Mouse (Mus musculus): ENCODE data around the gene Lrp1.

Lrp1 gene

DNA sequence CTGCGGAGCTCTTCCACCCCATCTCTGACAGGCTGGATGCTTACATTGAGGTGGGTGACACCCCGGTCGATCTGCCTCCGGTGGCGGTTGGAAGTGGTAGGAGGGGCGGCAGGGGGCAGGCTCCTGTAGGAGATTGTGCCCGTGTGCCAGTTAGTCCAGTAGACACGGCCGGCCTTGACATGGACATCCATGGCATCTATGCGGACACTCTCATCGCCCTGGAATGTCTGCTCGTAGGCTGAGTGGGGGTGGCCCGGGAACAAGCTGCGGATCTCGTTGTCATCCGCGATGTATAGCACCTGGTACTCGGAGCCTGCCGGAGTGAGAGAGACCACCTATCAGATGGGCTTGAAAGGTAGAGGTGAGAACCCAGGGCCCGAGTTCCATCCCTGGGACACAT lies 76.6 kb downstream of the Lrp1 start:
- no peak for DNase-seq

DNA sequence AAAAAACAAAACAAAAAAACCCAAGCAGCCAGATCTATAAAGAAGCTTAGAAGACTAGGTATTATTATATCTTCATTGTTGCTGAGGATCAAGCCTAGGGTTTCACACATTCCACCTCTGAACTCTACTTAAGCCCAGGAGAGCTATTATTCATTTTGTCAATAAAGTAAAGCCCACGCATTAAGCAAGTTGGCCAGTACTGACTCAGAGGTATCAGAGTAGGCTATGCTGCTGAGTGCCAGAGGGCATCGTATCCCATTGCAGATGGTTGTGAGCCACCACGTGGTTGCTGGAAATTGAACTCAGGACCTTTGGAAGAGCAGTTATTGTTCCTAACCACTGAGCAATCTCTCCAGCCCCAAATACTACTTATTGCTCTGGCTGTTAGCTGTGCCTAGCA lies 77.0 kb downstream of the Lrp1 start:
- no peak for DNase-seq

DNA sequence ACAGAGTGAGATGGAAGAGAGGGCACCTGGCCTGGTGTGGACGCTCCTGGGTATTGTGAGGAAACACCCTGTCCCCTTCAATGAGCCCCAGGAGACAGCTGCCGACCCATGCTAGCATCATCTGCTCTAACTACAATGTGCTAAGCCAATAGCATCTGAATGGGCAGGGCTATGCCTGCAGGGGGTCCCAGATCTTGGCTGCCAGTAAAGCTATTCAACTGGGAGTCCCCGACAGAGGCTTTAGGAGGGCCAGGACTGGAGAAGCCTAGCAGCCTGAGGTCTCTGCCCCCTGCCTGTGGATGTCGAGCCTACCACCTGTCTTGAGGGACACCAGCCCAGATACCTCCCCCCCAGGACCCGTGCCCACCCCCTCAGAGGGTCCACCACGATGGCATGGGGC lies 78.2 kb downstream of the Lrp1 start:
- no peak for DNase-seq

DNA sequence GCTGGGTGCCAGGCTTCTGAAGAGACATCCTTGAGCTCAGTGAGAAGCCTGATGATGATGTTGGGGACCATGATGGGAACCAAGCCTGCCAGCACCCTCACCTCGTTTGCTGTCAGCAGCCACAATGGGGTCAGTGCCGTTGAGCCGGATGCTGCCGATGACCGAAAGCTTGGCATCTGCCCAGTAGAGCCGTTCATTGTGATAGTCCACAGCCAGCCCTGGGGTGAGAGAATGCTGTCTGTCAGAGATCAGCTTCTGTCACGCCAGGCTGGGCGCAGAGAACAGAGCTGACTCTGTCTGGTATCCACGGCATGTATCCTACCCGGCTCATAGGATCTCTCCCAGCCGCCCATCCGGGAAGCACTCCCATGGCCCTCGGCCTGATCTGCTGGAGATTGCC lies 78.9 kb downstream of the Lrp1 start:
- DNase-seq, result peak; percentile 49

DNA sequence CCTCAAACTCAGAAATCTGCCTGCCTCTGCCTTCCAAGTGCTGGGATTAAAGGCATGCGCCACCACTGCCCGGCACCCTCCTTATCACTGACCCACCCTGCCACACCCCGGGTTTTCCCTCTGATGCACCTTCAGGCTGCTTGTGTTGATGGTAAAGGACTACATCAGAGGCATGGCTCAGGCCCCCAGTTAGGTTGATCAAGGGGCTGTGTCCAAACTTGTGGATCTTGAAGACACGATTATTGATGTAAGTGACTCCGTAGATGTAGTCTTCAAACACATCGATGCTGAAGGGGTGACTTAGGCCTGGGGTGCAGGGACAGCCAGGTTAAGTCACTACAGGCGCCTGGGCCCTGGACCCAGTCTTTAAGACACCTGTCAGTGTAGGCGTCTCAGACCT lies 79.4 kb downstream of the Lrp1 start:
- no peak for DNase-seq

DNA sequence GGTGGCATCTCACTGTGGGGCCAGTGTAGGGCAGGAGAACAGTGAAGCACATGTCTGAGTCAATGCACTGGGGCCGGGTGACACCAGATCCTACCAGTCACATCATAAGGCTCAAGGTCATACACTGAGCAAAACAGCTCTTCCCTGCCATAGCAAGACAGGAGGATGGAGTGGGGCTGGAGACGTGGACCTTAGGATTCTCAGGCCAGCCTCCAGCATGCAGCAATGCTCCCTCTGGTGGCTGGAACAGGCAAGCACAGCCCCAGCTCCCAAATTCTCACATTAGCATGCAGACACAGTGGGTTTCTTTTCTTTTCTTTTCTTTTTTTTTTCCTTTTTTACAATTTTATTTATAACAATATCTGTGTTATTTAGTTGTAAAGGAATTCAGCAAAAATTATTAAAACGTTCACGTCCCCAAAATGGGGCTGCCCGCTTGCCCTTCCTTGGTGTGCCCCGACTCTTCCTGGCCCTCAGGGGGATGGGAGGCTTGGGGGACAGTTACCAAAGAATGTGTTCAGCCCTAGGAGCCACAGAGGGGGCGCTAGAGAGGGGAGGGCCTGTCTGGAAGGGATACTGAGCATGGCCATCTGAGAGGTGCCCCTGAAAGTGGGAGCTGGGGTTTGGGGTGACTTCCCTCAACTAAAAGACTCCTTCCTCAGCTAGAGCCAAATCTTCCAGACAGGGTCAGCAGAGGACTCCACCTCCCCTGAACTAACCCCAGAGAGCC lies 82.9 kb downstream of the Lrp1 start:
- peak; percentile 82 for DNase-seq

DNA sequence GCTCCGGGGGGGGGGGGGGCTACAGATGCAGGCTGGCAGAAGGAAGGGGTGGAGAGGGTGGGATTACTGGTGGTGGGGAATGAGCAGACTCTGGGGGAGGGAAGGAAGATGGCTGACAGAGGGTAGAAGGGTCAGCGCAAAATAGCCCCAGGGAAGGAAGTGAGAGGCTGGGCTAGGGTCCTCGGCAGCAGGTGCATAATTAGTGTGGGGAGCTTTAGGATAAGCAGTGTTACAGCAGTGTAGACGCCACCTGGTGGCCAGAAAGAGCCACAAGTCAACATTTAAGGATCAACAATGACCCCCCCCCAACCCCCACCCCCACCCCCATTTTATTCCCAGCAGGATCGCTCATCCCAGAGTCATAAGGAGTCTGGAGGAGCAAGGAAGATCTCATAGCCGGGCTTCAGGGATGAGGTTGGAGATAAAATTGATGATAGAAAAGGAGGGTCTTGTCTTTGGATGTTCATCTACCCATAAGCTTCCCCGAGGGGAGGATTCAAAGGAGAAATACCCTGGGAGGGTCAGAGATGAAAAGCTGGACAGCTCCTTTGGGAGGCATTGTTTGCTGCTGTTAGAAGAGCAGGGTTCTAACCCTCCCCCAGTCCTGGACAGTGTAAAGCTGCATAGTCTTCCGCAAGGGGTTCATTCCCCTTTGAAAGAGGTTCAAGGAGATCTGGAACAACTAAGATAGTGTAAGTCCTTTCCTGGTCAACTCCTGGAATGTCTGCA lies 84.2 kb downstream of the Lrp1 start:
- DNase-seq, result no peak

DNA sequence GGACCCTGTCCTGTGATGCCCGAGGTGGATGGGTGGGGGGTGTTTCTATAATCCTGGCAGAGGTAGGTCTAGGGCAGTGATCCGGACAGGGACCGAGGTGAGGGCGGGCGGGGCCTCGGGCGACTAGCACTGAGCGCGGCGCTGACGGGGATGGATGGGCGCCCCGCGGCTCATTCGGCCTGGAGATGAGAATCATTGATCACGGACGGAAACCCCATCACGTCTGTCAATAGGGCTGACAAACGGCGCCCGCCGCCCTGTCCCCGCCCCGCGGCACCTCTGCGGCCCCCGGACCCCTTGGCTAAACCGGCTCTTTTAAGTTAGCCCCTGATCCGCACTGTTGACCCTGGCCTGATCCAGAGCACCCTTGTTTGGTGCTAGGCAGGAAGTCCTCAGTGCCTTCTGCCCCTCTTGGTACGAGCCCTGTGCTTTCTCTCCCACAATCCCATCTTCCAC lies 86.0 kb downstream of the Lrp1 start:
- DNase-seq, result no peak

DNA sequence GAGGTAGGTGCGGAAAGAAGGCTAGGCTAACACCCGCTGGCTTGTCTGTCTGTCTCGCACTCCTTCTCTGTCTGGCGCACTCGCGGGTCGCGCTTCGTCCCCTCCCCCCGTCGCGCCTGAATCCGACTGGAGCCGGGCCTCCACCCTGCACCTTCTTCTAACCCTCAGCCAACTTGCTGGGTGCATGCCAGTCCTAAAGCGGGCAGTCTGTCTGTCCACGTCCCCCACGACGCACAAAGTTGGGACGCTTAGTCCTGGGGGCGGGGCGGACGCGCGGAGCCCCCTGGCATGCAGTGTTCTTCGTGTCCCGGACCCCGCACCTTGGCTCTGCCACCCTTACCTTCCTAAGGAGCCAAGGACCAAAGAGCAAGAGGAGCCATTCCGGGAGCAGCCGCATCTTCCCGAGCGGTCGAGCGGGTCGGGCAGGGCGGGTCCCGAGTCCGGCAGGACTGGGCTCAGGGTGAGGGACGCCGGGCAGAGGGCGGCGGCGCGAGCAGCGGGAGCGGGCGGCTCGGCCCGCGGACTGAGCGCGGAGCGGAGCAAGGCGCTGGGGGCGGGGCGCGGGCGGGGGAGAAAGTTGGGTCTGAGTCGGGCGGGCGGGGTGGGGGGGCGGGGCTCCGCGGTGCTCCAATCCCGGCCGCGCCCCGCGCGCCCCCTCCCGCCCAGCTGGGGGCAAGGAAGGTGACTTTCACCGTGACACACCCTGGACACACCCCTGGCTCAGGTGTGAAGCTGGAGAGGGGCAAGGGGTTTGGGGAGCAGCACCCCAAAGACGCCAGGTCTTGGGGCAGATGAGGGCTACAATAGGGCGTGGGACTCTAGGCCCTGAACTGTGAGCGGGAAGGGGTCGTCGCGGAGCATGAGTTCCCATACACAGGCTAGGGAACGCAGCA lies 86.7 kb downstream of the Lrp1 start, which contains the start of gene Nxph4:
Gene Nxph4 (minus strand): TSS at position 524 of the 893 bp plus-strand sequence.
- DNase-seq, result no peak

DNA sequence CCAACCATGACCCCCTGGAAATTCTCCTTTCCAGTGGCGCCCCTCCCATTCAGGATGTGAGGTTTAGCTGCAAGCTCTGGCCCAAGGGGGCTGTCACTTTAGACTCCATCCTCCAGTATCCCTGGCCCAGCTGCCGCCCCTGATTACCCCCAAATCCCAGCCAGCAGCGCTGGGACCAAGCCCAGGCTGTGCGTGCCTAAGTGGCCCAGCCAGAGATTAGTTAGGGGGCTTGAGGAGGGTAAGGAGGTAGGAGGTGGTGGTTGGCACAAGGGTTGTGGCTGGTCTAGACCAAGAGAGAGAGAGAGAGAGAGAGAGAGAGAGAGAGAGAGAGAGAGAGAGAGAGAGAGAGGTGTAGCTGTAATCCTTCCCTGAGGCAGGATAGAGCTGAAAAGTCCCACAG lies 89.4 kb downstream of the Lrp1 start:
- no peak for DNase-seq

DNA sequence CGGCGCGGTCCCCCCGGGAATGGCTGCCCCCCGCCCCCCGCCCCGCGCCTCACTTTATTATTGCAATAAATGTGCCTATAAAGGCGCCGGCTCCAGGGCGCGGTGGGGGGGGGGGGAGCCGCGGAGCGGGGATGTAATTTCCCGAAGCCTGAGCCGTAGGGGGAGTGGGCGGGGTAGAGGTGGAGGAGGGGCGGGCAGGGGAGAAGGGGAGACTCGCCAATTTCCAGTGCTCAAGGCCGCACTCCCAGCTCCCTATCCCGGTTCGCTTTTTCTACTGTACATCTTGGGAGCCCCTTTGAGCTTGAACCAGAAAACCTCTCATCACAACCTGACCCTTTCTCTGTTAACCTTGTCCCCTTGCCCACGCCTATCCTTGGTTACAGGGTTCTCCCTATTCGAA lies 90.0 kb downstream of the Lrp1 start:
- no peak for DNase-seq

DNA sequence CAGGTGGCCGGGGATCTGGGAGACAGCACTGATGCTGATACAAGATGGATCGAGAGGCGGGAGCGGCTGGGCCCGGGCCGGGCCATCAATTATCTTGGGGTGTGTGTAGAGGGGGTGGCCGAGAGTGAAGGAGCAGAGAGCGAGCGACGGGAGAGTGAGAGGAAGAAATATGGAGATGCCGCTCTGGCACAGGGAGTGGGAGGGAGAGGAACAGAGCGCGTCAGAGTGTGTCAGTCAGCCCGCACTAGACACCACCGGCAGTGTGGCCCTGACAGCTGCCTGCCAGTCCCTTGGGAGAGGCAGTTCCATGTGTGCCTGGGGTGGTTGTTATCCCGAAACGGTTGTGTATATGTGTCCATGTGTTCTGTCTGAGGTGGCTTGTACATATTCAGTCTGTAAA lies 93.5 kb downstream of the Lrp1 start:
- no peak for DNase-seq

DNA sequence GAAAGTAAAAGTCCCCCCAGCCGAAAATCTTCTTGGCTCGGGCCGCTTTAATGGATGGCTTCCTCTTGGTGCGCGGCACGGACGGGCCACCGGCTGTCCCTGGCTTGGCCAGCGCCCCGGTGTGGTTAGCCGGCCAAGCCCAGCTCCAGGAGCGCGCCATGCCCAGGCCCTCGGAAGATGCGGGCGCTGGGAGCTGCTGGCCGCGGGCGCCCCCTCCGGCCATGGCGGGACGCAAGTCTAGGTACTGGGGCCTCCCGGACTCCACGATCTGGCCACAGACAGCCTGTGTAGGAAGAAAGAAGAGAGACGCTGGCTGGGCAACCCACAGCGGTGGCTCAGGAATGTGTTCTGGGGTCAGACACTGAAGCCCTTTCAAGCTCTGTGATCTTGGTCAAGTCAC lies 94.3 kb downstream of the Lrp1 start:
- DNase-seq, result no peak

DNA sequence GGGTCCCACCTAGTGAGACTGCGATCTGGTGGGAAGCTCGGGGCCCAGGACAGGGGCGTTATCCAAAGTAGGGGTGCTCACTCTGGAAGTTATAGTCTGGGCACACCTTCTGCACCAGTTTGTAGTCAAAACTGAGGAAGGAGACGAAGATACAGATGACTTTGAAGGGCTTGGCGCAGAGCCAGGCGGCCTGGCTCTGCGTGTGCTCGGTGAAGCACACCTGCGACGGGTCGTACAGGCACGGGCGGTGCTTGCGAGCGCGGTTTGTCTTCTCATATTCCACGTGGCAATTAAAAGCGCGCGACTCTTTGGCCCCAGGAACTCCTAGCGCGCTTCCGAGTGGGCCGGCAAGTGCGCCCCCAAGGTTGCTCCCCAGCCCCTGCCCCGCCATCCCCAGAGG lies 94.9 kb downstream of the Lrp1 start:
- no peak for DNase-seq

DNA sequence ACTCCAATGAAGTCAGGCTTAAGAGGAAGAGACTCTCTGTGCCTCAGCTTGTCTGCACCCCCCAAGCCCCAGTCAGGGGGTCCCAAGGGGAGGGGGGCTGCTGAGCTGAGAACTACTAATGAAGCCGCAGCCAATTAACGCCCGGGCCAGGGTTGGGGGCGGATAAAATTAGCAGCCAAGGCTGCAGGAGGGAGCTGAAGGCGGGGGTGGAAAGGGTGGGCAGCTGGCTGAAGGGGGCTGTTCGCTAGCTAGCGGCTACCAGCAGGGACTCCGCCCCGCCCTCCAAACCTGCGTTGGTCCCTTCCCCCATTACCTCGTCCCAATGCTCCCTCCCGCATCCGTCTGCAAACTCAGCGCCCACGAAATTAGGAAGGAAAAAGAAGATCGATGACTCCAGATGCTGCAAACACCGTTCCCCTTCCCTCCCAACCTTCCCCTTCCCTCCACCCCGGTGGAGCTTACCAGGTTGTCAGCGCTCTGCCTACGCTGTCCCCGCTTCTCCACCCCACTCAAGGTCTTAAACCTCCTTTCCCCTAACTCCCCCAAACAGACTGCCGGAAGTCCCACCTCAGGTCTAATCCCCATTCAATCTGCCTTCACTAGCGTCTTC lies 96.2 kb downstream of the Lrp1 start:
- no peak for DNase-seq

DNA sequence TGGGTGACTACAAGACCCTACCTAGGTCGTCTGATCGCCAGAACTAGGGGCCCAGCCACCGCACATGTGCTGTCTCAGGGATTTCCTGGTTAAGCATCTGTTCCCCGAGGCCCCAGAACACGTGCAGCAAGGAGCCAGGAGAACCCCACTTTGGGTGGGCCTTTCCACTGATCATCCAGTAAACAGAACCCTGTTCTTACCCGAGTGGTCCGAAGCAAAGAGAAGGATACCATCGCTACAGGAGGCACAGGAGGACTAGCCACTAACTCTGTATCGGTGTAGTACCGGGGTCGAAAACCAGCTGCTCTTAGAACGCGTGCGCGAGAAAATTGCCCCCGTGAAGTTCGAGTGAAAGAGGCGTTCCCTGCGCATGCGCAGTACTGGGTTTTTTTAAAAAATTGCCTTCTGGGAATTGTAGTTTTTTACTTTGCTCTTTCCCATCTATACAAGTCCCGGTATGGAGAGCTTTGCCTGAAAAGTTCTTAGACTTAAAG lies 98.8 kb downstream of the Lrp1 start, which contains the start of gene Shmt2:
Gene Shmt2 (minus strand): TSS at position 357 of the 494 bp plus-strand sequence.
- DNase-seq, result peak; percentile 87

DNA sequence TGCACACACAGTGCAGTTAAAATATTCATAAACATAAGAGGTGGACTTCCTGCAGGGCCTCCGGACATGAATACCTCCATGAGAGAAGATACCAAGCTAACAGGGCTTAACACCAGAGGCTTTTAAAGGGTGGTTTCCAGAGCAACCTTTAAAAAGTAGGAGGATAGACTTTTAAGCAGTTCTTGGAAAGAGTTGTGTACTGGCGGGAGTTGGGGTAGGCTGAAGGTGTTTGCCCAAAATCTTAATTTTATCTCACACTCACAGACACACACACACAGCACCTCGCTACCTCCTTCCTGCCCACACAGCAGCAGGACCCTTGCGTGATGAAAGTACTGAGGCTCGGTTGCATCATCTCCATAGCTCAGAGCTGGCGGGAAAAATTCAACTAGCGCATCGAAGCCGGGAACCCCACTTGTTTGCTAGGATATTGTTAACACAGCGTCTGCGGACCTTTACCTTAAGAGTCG lies 99.3 kb downstream of the Lrp1 start:
- DNase-seq, result no peak

DNA sequence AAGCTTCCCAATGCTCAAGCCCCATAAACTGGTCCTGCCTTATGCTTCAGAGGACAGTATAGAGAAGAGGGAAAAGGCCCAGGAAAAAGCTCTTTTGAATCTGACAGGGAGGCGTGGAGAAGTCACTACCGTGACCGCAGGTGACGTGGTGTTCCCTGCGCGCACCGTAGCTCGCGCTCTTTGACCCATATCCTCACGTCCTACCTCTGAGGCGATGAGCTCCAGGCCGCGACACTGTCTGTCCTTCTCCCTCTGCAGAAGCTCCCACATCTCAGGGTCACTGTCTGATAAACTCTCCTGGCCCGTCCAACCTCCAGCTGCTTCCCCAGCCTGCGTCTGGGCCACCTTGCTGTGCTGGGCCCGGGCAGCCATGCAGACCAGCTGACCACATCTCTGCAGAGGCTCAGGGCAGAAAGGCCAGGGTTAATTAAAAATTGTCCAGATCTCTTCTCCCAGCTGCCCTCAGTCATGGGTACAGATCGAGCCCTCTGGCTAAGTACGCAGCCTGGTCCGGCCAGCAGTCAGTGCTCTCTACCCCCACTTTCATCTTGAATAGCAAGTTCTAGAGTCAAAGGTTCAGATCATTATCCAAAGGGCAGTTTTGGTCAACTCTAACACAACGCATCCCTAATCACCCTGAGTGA lies 100.1 kb downstream of the Lrp1 start:
- DNase-seq, result no peak

DNA sequence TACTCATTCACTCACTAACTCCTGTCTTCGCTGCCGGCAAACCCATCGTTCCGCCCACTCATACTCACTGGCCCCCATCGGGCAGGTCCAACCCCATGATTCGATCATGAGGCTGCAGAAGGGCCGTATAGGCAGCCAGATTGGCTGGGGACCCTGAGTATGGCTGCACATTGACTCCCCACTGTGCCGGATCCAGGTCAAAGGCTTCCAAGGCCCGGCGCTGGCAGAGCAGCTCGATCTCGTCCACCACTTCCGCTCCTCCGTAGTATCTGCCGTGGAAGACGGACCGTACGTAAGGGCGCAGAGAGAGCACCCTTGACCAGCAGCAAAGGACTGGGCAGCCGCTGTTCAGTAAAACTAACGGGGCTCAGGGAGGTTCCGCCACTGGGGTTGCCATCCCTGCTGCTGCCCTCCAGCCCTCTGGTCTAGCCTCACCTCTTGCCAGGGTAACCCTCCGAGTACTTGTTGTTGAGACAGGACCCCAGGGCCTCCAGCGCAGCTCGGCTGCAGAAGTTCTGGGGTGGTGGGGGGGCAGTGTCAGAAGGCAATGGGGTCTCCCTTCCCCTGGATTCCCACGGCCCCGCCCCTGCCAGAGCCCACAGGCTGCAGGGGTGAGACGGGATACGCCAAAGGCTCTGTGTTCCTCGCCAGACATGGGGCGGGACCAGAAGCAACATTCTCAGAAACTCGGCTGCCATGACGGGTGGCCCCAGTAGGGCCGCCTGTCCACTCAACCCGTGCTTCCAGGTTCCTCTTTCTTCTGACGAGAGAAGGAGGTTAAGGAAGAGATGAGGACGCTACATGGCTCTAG lies 100.8 kb downstream of the Lrp1 start:
- DNase-seq, result no peak

DNA sequence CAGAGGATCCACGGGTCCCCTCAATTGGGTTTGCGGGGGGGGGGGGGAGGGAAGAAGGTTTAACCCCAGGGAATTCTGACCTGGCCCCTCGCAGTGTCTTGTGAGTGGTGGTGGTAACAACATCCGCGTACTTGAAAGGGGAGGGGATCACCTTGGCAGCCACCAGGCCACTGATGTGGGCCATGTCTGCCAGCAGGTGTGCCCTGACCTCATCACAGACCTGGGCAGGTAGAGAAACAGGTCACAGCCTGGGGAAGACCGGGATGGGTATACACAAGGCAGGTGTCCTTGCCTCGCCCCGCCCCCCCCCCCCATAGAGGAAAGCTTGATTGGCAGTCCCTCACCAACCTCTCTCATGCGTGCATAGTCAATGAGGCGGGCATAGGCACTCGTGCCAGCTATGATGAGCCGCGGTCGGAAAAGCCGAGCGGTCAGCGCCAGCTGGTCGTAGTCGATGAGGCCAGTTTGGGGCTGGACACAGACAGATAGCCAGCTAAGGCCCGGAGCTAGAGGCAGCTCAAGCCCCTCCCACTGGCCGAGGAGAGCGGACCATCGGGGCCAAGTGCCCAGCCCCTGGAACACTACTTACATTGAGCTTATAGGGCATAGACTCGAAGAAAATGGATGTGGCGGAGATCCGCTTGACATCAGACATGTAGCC lies 101.8 kb downstream of the Lrp1 start:
- no peak for DNase-seq

DNA sequence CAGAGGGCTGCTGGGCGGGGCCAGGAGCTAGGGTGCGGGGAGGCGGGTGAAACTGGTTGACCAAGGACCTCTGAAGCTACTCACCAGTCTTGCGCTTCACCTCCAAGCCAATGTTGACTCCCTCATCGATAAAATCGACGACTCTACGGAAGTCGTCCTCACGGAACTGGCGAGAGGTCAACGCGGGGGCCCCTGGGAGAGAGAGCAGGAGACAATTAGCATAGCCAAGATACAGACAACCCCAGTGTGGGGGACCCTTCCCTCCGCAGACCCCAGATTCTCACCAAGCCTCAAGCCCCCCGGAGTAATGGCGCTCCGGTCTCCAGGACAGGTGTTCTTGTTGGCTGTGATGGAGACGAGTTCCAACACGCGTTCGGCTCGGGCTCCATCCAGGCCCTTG lies 103.0 kb downstream of the Lrp1 start:
- no peak for DNase-seq

Data from right cerebral cortex, adult 18-20 months (tissue).